ENCODE assay signal across 8 mouse cellular contexts in the genomic region with DNA sequence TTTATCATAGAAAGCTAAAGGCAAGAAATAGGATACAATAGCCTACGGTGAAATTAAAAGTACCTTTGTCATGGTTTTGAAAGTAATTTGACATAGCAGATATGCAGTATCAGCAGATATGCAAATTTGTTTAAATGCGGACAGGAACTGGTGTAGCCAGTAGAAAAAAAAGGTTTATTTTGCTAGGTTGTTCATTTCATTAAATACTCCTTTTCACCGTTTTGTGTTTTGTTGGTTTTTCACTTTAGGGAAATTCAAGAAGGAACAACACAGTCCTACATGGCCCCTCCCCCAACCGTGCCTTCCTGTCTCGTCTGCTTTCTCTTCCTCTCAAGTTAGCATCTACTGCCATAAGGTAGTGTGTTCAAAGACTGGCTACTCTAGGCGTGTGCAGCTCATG. TPM values are rescaled to one million over a fixed set of nuclear protein-coding genes. Genes with fewer than 3 reads are reported as not detected.
DNase-seq lines count a peak whose midpoint lies in the region; ATAC-seq and TF ChIP-seq lines count a peak whose summit lies in the region.

No protein-coding gene starts in this region.

- H3K27ac ChIP-seq in gastrocnemius, adult 2 months: peak overlapping the region; percentile 98; the same call in 1 of the 2 replicates
- no peak overlapping the region for H3K27ac ChIP-seq in heart, embryonic 12.5 days (ENCODE audit: poor library complexity, severe bottlenecking)
- H3K27ac ChIP-seq in macrophage: peak overlapping the region; percentile 28

- DNase-seq in gastrocnemius, adult 2 months: peak; percentile 19
- DNase-seq in gastrocnemius, postnatal 36 days: no peak
- peak; percentile 63 for DNase-seq in brain, adult 2 months (ENCODE audit: low read depth, low spot score)
- DNase-seq in kidney, postnatal 14 days: peak; percentile 17
- DNase-seq in spleen, postnatal 10 days (ENCODE audit: low spot score in 2 of 2): peak; percentile 20 to 73
- DNase-seq in urinary bladder, adult 2 months (ENCODE audit: low spot score): no peak

- H3K79me2 ChIP-seq in macrophage (ENCODE audit: inconsistent target): peaks cover 34% of the 10 kb centered on the region

- 0 out of 2 replicates have a peak, but pooled peaks cover 3% of the 10 kb centered on the region for H3K9me3 ChIP-seq in heart, embryonic 12.5 days (replicated peaks)

- peaks cover 3% of the 10 kb centered on the region for H3K4me1 ChIP-seq in heart, embryonic 12.5 days (replicated peaks)

- peak overlapping the region; percentile 97 for H3K4me3 ChIP-seq in gastrocnemius, adult 2 months
- peak overlapping the region; percentile 99; the same call in 1 of the 2 replicates for H3K4me3 ChIP-seq in heart, embryonic 12.5 days
- peak overlapping the region; percentile 64 for H3K4me3 ChIP-seq in macrophage (ENCODE audit: inconsistent target)

- H3K4me2 ChIP-seq in heart, embryonic 12.5 days: peak overlapping the region; percentile 55

- 26% methylated on average over 6 of the region's 6 CpGs for WGBS in heart, embryonic 12.5 days
- 2% methylated on average over 6 of the region's 6 CpGs for WGBS in macrophage (ENCODE audit: missing documents)

- ATAC-seq in heart, embryonic 12.5 days (ENCODE audit: insufficient number of reproducible peaks, low FRiP score): no peak

- no peak for TF ChIP-seq CTCF in gastrocnemius, adult 2 months (IDR thresholded peaks at IDR 0.05)

- H3K9ac ChIP-seq in heart, embryonic 12.5 days: 0 out of 2 replicates have a peak overlapping the region, but pooled peaks have one; percentile 41

- H3K36me3 ChIP-seq in heart, embryonic 12.5 days: peaks cover 27% of the 10 kb centered on the region
- peaks cover 8% of the 10 kb centered on the region; the same call in 1 of the 2 replicates for H3K36me3 ChIP-seq in macrophage (ENCODE audit: inconsistent target)

- no peaks in the 10 kb centered on the region for H3K27me3 ChIP-seq in heart, embryonic 12.5 days (replicated peaks)

- intact Hi-C loops in gastrocnemius, adult 2 months (cut with DNase I): loop anchor here (5.0 to 10.0 kb wide), 3 partner anchors 50 to 262 kb away; no protein-coding TSS in a partner anchor
- intact Hi-C loops in gastrocnemius, postnatal 36 days (cut with DNase I): no loop called here

RNA-seq across cellular contexts. Expression of a gene that starts 1.4 kb away (rescaled TPM):
- 10 to 100 TPM; 36.7 to 40.0 TPM for total RNA-seq in gastrocnemius, adult 2 months (2021)
- total RNA-seq in gastrocnemius, postnatal 36 days (2021): 10 to 100 TPM; 27.6 to 30.5 TPM
- polyA plus RNA-seq in heart, embryonic 12.5 days (2016; fragmentation: Nextera tagmentation; extraction: Ambion mirVana): 76.9 and 79.8 TPM in 2 replicates
- 100 to 1,000 TPM in 8 of 26 experiments, 10 to 100 TPM in 18; 59.3 to 121 (median 95.0) TPM for total RNA-seq in macrophage (2018; cell fraction: chromatin; rRNA removed)
- 10 to 100 TPM; 31.5 to 49.4 (median 43.6) TPM for total RNA-seq in macrophage (2018; cell fraction: cytosol; rRNA removed)
- 10 to 100 TPM; 38.6 to 90.1 (median 55.7) TPM for total RNA-seq in macrophage (2018; cell fraction: nucleus; rRNA removed)
- 35.6 to 51.4 TPM (median 39.4 TPM) in 3 replicates for polyA plus RNA-seq in macrophage (2018)
- polyA plus RNA-seq in urinary bladder, adult 2 months (2012; rRNA removed): 59.3 and 60.0 TPM in 2 replicates

Comparison
In these comparisons a context has a peak if more than half of its experiments do, and no peak if none do; other contexts are left out.
1. DNase-seq: peak in gastrocnemius, adult 2 months (single experiment), brain, adult 2 months (single experiment), kidney, postnatal 14 days (single experiment) and spleen, postnatal 10 days (2 of 2); none in gastrocnemius, postnatal 36 days (0 of 2) and urinary bladder, adult 2 months (single experiment).
2. Peak in every context shown above with its lines, with median percentiles within 50 percentile points of each other: H3K4me3 ChIP-seq.